Mouse (Mus musculus) macrophage (primary cell): ENCODE measurements around the gene Coq4. TPM values are rescaled to one million over a fixed set of nuclear protein-coding genes. Genes with fewer than 3 reads are reported as not detected.

Source experiments
- H3K27ac ChIP-seq: fragments of 350-480 bp; formaldehyde crosslinking; 2 replicates; pipeline ENCODE4 v1.9.0; 2021
- H3K36me3 ChIP-seq: fragments of 350-480 bp; formaldehyde crosslinking; 2 replicates; pipeline ENCODE4 v1.9.0; 2021; ENCODE audit errors: inconsistent target
- H3K4me3 ChIP-seq: fragments of 350-480 bp; formaldehyde crosslinking; 2 replicates; pipeline ENCODE4 v1.9.0; 2021; ENCODE audit errors: inconsistent target
- H3K79me2 ChIP-seq: fragments of 350-480 bp; formaldehyde crosslinking; 2 replicates; pipeline ENCODE4 v1.9.0; 2021; ENCODE audit errors: inconsistent target
- WGBS: methylation state at CpG from one replicate; pipeline ENCODE4 v1.1.7; 2026; ENCODE audit warnings: inconsistent platforms; ENCODE audit not compliant: missing documents; 5-methylcytosine and 5-hydroxymethylcytosine counted together
- polyA plus RNA-seq: library from polyadenylated mRNA; stranded (reverse); fragments of 250-400 nt; gene quantifications from 3 replicates; pipeline ENCODE4 v1.2.4, GENCODE M21; 2018; ENCODE audit warnings: inconsistent platforms
- total RNA-seq, 78 experiments: library from RNA; depleted of rRNA; stranded (reverse); fragments of 250-400 nt; gene quantifications; 1 replicate in 9 of 78; 2 replicates in 24 of 78; 3 replicates in 43 of 78; 4 replicates in 2 of 78; pipeline ENCODE4 v1.2.4; 2018; ENCODE audit warnings: inconsistent platforms in 56 of 78

Coq4 gene
- 10 to 100 TPM in 11 of 26 experiments, 1 to 10 TPM in 15; 1.3 to 26.3 (median 5.9) TPM for total RNA-seq (2018; cell fraction: chromatin; rRNA removed)
- total RNA-seq (2018; cell fraction: cytosol; rRNA removed): 1 to 10 TPM; 3.2 to 6.0 (median 4.2) TPM
- total RNA-seq (2018; cell fraction: nucleus; rRNA removed): 10 to 100 TPM in 3 of 26 experiments, 1 to 10 TPM in 23; 1.6 to 18.9 (median 4.7) TPM
- polyA plus RNA-seq: 2.9 to 7.5 TPM (median 5.4 TPM) in 3 replicates

DNA sequence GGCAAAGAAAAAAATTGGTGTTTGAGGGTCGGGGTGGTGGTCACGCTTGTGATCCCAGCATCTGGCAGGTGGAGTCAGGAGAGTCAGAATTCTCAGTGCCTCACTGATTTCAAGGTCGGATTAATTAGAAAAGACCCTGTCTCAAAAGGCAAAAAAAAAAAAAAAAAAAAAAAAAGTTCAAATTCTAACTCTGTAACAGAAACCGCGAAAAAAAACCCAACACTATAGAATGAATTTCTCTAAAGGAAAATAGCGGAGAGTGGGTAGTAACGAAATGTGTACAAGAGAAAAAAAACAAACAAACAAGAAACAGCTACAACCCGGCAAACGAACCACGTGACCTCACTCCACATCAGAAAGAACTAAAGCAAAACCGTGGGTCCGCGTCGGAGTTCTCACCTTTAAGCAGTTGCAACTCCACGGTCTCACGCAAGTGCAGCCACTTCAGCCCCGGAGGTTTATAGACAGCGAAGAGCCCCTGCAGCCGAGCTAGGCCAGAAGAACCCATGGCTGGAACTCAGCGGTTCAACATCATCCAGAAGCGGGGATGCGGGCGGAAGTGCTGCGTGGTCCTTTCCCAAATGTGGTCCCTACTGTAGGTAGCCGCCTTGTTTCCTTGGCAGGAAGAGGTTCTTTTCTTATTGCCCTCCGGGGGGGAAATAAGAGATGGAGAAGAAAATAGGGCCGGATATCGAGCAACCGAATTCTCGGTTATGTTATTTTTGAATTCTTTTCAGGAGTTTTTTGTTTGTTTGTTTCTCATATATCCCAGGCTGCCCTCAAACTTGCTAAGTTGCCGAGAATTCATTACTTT is at the start of gene Coq4:
Coq4 (plus strand) TSS at position 390 of the 814 bp plus-strand sequence.
- peaks cover 23% of the 10 kb centered on the region for H3K79me2 ChIP-seq
- peak within 1 kb of the TSS; percentile 62 for H3K4me3 ChIP-seq
- H3K27ac ChIP-seq: peak within 1 kb of the TSS; percentile 52
- H3K36me3 ChIP-seq: peaks cover 30% of the 10 kb centered on the region
- 1% methylated on average over 30 of the region's 31 CpGs for WGBS

DNA sequence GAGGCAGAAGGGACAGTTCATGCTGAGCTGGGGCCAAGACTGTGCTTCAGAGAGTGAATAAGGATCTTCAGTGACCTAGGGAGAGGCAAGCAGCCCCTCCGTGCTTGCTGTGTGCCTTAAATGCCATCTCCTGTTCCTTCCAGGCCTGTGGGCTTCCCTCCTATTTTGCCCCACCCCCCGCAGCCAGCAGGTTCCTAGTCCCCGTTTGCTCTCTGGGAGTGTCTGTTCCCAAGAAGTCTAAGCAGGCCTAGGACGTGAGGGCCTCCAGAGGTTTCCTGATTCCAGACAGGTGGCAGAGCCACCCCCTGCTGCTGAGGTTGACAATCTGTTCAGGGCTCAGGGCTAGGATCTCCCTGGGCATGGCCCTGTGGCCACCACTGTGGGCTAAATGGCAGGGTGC is 48.5 kb upstream of the Coq4 start:
- 62% methylated on average over 4 of the region's 4 CpGs for WGBS

DNA sequence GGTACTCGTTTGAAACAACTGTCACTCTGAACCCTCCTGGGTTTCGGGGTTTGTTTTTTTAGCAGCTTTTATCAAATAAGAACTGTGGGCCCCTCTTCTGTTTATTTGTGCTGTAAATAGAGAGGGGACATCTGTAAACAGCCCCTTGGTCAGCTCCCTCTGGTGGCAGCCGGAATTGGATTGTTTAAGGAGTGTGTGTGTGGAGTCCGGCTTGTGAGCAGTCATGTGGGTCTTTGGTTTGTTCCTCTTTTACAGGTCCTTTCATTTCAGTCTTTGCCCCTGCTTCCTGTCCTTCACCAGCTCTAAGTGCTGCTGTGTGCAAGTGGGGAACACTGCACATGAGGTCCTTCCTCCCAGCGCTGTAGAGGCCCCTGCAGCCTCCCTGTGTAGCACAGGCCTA is 47.9 kb upstream of the Coq4 start:
- Histone ChIP-seq H3K36me3 (peaks cover 26% of the 10 kb centered on the region), H3K27ac (peak overlapping the region; percentile 93)
- WGBS: 2% methylated on average over 5 of the region's 5 CpGs

More for the DNA sequence above, 48.5 kb upstream of the Coq4 start:
- Histone ChIP-seq H3K27ac (peak overlapping the region; percentile 93), H3K36me3 (peaks cover 30% of the 10 kb centered on the region), H3K79me2 (no peaks in the 10 kb centered on the region), H3K4me3 (no peak overlapping the region)

DNA sequence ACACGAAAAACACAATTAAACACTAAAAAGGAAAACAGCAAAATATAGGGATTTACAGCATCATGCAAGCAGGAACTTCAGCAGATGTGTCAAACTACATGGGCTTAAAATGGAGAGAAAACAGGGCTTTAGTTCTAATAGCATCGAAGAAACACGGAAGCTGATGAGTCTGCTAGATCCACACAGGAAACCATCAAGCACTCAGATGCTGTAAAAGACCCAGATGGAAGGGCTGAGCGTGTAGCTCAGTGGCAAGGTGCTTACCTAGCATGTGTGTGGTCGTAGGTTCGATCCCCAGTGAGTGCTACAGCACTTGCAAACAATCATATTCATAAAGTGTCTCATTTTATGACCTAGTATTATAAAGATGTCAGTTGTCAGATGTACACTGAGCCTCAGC is 46.1 kb upstream of the Coq4 start:
- Histone ChIP-seq H3K36me3 (peaks cover 13% of the 10 kb centered on the region; the same call in 1 of the 2 replicates), H3K79me2 (no peaks in the 10 kb centered on the region), H3K27ac (no peak overlapping the region), H3K4me3 (no peak overlapping the region)
- WGBS: 94% methylated on average over 6 of the region's 6 CpGs

More for the DNA sequence above, 47.9 kb upstream of the Coq4 start:
- Histone ChIP-seq H3K79me2 (no peaks in the 10 kb centered on the region), H3K4me3 (no peak overlapping the region)

DNA sequence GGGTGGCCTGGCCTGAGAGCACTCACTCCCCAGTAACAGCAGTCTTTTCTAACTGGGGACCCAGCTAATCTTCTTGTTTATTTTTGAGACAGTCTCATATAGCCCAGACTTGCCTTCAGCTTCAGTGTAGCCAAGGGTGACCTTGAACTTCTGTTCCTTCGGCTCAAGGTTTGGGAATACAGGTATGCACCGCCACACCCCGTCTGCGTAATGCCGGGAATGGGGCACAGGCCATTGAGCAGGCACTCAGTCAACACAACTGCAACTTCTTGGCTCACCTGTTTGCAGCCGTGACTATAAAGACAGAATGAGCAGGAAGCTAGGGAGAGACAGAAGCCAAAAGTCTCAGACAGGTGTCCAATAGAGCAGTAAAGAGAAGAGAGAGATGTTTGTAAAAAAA is 43.0 kb upstream of the Coq4 start:
- Histone ChIP-seq H3K79me2 (no peaks in the 10 kb centered on the region), H3K4me3 (no peak overlapping the region), H3K36me3 (no peaks in the 10 kb centered on the region), H3K27ac (no peak overlapping the region)
- WGBS: 89% methylated on average over 6 of the region's 6 CpGs

DNA sequence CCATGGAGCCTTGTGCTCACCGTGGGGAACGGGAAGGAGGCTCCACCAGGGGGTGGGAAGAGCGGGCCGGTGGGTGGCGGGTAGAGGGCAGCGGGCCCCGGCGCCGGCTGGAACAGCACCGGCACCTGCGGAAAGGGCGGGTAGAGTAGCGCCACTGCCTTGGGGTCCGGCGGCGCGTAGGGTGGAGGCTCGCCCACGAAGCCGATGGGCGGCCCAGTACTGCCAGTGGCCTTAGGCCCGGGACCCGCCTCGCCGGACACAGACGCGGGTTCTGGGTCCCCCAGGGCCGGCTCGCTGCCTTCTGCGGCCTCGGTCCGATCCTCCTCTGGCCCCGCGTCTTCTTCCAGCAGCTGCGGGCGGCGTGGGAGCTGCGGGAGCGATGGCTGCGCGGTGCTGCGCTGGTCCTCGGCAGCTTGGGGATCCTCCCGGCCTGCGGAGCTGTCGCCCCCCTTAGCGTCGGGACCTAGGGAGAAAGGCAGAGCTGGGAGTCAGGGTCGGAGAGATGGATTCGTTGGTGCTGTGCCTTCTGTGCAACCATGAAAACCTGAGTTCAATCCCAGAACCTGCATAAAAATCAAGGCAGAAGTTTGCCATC is 40.0 kb upstream of the Coq4 start:
- no peak overlapping the region for H3K4me3 ChIP-seq
- H3K27ac ChIP-seq: no peak overlapping the region
- no peaks in the 10 kb centered on the region for H3K79me2 ChIP-seq
- WGBS: 9% methylated on average over 48 of the region's 50 CpGs
- H3K36me3 ChIP-seq: no peaks in the 10 kb centered on the region

DNA sequence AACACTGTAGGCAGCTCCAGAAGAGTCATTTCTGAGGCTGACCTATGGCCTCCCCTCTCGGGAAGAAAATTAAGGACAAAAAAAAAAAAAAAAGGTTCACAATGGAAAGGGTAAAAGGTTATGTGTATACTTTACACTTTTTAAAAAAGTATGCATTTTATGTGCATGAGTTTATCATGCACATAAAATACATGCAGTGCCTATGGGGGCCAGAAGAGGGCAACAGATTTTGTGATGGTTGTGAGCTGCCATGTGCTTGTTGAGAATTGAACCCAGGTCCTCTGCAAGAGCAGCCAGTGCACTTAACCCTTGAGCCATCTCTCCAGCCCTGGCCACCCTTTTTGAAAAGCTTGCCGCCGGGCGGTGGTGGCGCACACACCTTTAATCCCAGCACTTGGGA is 39.4 kb upstream of the Coq4 start:
- no peak overlapping the region for H3K4me3 ChIP-seq
- H3K36me3 ChIP-seq: no peaks in the 10 kb centered on the region
- no peak overlapping the region for H3K27ac ChIP-seq
- WGBS: 20% methylated on average over 1 of the region's 5 CpGs
- H3K79me2 ChIP-seq: no peaks in the 10 kb centered on the region

DNA sequence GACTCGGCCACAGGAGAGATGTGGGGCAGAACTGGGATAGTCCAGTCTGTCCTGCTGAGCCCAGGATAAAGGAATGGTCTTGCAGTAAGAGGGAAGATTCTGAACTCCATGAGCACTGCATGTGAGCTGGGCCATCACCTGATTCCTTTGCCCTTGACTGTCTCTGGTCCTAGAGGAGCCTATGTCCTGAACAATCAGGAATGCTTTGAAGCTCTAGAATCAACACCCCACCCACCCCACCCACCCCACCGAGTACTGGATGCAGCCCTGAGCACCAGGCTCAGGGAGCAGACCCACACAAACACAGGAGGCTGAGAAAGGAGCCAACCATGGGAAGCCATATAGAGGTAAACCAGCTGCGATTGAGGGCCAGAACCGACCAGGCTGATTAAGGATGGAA is 38.8 kb upstream of the Coq4 start:
- H3K27ac ChIP-seq: no peak overlapping the region
- H3K79me2 ChIP-seq: no peaks in the 10 kb centered on the region
- H3K4me3 ChIP-seq: no peak overlapping the region
- WGBS: 91% methylated on average over 4 of the region's 4 CpGs
- no peaks in the 10 kb centered on the region for H3K36me3 ChIP-seq

DNA sequence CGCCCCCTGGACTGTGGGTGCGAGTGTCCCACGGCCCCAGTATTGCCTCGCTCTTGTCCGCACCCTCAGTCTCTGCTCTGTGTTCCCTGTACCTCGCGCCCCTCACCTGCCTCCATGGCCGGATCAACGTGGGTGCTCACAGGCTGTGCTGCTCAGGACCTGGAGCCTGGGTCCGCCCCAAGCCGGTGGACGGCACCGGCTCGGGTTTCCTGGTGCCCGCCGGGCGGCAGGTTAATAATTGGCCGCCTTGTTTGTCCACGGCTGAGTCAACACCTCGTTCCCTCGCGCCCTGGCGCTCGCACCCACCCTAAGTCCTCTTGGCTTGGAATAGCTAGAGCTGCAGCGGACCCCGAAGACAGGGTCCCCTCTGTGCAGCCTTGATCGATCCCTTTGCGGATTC is 35.8 kb upstream of the Coq4 start, which contains the start of gene Gm13420:
Gm13420 (minus strand) TSS at position 189 of the 400 bp plus-strand sequence.
- Histone ChIP-seq H3K4me3 (no peak within 1 kb of the TSS), H3K79me2 (no peaks in the 10 kb centered on the region), H3K27ac (no peak within 1 kb of the TSS), H3K36me3 (no peaks in the 10 kb centered on the region)
- 14% methylated on average over 27 of the region's 28 CpGs for WGBS

DNA sequence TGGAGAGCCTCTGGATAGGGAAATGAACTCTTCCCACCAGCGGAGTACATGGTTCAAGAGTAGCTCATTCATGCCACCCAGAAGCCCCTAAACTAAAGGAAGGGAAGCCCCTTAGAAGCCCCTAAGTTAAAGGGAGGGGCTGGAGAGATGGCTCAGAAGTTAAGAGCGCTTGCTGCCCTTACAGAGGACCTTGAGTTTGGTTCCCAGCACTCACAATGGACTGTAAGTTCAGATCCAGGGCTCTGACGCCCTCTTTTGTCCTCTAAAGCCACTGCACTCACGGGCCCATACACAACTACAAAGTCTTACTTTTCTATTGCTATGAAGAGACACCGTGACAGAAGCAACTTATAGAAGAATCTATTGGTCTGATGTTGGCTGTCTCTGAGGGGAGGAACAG is 34.9 kb upstream of the Coq4 start:
- WGBS: 94% methylated on average over 5 of the region's 5 CpGs
- Histone ChIP-seq H3K4me3 (no peak overlapping the region), H3K79me2 (no peaks in the 10 kb centered on the region), H3K27ac (no peak overlapping the region), H3K36me3 (no peaks in the 10 kb centered on the region)

DNA sequence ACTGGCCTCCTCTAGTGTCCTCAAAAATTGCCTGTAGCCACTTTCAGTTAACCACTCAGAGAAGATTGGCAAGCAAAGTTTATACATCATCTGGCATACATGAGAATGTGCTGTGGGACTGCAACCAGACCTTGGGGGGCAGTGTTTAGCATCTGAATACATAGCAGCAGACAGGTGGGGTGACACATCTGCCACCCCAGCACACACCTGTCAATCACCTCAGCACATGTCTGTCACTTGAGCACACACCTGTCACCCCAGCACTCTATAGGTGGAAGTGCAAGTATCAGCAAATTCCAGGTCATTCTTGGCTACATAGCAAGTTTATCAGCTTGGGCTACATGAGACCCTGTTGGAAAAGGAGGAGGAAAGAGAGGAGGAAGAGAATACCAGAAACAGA is 31.6 kb upstream of the Coq4 start:
- H3K36me3 ChIP-seq: no peaks in the 10 kb centered on the region
- no peak overlapping the region for H3K4me3 ChIP-seq
- no peaks in the 10 kb centered on the region for H3K79me2 ChIP-seq
- no peak overlapping the region for H3K27ac ChIP-seq

DNA sequence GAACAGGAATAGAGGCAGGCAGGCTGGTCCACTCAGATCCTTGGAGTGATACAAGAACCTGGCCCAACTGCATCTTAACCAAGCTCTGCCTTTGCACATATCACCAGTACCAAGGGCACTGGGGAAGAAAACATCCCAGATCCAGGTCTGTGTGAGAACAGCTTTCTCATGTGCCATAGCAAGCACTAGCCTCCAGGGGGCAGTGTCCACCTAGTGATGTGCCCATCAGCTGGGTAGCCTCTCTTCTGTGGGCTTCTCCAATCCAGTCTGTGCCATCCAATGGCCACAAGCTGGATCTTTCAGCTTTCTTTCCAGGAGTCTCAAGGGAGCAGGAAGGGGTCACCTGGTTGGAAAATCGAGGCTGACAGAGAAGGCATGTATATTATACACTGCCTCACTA is 22.5 kb upstream of the Coq4 start:
- WGBS: 0% methylated on average over 1 of the region's 1 CpGs
- H3K79me2 ChIP-seq: no peaks in the 10 kb centered on the region
- H3K27ac ChIP-seq: no peak overlapping the region
- H3K36me3 ChIP-seq: no peaks in the 10 kb centered on the region
- no peak overlapping the region for H3K4me3 ChIP-seq

DNA sequence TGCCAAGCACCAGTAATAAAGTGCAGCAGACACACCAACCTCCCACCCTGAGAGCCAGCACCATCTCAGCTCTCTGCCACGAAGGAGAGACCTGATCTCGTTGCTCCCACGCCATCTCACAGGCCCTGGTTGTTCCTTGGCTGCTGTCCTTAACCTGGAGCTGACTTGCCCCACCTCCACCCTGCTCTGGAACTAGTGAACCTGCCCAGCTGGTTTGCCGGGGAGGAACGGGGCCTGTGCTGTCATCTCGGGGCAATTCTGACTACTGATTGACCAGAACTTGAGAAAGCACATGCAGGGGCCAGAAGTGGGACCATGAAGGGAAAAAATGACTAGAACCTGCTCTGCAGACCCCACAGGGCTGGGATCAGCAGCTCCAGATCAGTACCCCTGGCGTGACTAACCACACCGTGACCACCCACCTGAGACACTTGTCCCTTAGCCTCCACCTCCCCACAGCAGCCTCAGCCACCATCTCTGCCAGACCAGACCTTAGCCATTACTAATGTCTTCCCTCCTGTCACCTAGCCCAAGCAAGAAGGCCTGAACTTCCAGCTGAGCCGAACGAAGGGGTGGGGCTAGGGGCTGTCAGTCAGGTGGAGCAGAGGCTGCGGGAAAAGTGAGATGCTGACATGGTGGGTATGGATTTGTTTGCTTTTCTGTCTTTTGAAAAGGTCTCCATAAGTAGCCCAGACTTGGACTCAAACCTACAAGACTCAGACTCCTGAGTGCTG is 19.1 kb upstream of the Coq4 start:
- Histone ChIP-seq H3K36me3 (no peaks in the 10 kb centered on the region), H3K4me3 (no peak overlapping the region), H3K27ac (no peak overlapping the region), H3K79me2 (no peaks in the 10 kb centered on the region)
- WGBS: 90% methylated on average over 8 of the region's 11 CpGs

DNA sequence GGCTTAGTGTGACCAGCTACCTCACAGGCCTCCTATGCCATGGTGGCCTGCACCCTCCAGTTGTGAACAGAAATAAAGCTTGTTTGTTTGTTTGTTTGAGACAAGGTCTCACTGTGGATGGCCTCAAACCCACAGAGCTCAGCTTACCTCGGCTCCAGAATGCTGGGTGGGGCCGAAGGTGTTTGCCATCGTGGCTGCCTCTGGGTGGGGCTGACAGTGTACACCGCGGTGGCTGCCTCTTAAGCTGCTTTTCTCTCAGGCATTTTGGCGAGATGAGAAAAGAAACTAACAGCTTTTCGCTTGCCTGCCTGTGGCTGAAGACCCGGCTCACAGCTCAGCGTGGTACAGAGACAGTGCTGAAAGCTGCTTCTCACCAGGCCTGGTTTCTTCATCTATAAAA is 18.4 kb upstream of the Coq4 start:
- Histone ChIP-seq H3K36me3 (no peaks in the 10 kb centered on the region), H3K79me2 (no peaks in the 10 kb centered on the region), H3K27ac (no peak overlapping the region), H3K4me3 (no peak overlapping the region)
- WGBS: 73% methylated on average over 9 of the region's 9 CpGs

DNA sequence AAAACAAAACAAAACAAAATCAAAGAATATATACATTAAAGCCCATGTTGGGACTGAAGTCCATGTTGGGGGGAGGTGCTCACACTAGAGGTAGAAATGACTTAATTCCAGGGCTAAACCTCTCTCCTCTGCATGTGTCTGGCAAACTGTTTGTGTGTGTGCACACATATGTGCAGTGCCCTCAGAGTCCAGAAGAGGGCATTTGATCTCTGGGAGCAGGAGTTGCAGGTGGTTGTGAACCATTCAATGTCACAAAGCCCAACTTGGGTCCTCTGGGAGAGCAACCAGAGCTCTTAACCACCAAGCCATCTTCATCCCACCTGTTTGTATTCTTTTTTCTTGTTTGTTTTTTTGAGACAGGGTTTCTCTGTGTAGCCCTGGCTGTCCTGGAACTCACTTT is 17.1 kb upstream of the Coq4 start:
- Histone ChIP-seq H3K4me3 (no peak overlapping the region), H3K27ac (no peak overlapping the region), H3K79me2 (no peaks in the 10 kb centered on the region), H3K36me3 (no peaks in the 10 kb centered on the region)
